Mouse (Mus musculus): ENCODE data around the gene Trem1. TPM values are rescaled to one million over a fixed set of nuclear protein-coding genes. Genes with fewer than 3 reads are reported as not detected.
A peak's percentile ranks its signal among the peaks of the same experiment; 100 is the strongest.

Trem1 gene
- polyA plus RNA-seq, 1 experiment from 2014 or later: 0.13 TPM

DNA sequence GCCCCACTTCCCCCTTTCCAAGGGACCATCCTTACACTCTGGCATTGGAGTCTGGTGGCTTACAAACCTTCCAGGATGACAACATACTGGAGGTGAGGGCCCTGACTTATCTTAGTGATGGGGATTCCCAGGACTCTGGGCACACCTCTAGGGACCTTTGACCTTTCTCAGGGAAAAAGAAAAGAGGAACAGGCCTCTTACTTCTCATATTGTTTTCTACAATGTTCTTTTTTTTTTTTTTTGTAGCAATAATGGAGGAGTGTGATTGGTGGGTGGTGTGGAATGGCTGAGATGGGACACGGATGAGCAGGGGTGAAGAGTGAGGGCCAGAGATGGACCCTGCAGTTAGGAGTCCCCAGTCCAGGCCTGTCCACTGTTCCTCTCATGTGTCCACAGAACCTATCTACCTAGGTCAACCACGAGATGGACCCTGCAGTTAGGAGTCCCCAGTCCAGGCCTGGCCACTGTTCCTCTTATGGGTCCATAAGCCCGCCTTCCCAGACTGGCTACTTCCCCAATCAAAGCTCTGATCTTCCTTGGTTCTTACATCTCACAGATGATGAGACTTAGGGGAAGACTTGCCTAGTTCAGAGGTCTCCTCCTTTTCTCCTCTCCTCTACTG lies 31.3 kb downstream of the Trem1 start, which contains the start of gene Treml4:
Treml4 (plus strand) TSS at position 555 of the 622 bp plus-strand sequence.
- Histone ChIP-seq H3K4me1 (ENCODE audit: control insufficient read depth, insufficient read depth, low read length) (no peaks in the 10 kb centered on the region), H3K4me2 (no peak within 1 kb of the TSS), H3K4me3 (ENCODE audit: low read depth, low read length) (no peak within 1 kb of the TSS), H3K27ac (ENCODE audit: low read depth, low read length) (no peak within 1 kb of the TSS), H3K36me3 (ENCODE audit: control insufficient read depth, insufficient read depth, low read length) (no peaks in the 10 kb centered on the region), H3K27me3 (ENCODE audit: control insufficient read depth, insufficient read depth, low read length) (0 out of 2 replicates have a peak, but pooled peaks cover 3% of the 10 kb centered on the region), H3K9ac (ENCODE audit: low read depth, low read length) (no peak within 1 kb of the TSS), H3K9me3 (replicated peaks; ENCODE audit: control insufficient read depth, low read length) (peaks cover 3% of the 10 kb centered on the region; the same call in 1 of the 2 replicates)
- ATAC-seq (replicated peaks; ENCODE audit: insufficient number of reproducible peaks, low FRiP score, low TSS enrichment): no peak
- WGBS (ENCODE audit: insufficient replicate concordance): 76% methylated on average over 3 of the region's 3 CpGs

GRCm38 (mm10) chr17:48264662-48265061 lies 32.1 kb downstream of the Trem1 start:
- Histone ChIP-seq H3K9me3 (replicated peaks; ENCODE audit: control insufficient read depth, low read length) (no peaks in the 10 kb centered on the region), H3K4me1 (ENCODE audit: control insufficient read depth, insufficient read depth, low read length) (no peaks in the 10 kb centered on the region), H3K36me3 (ENCODE audit: control insufficient read depth, insufficient read depth, low read length) (no peaks in the 10 kb centered on the region), H3K27me3 (ENCODE audit: control insufficient read depth, insufficient read depth, low read length) (0 out of 2 replicates have a peak, but pooled peaks cover 3% of the 10 kb centered on the region), H3K4me3 (ENCODE audit: low read depth, low read length) (no peak overlapping the region), H3K4me2 (no peak overlapping the region), H3K9ac (ENCODE audit: low read depth, low read length) (no peak overlapping the region), H3K27ac (ENCODE audit: low read depth, low read length) (no peak overlapping the region)
- ATAC-seq (replicated peaks; ENCODE audit: insufficient number of reproducible peaks, low FRiP score, low TSS enrichment): no peak
- 83% methylated on average over 7 of the region's 7 CpGs for WGBS (ENCODE audit: insufficient replicate concordance)

GRCm38 (mm10) chr17:48266138-48266537 lies 33.6 kb downstream of the Trem1 start:
- no peak for ATAC-seq (replicated peaks; ENCODE audit: insufficient number of reproducible peaks, low FRiP score, low TSS enrichment)
- Histone ChIP-seq H3K9me3 (replicated peaks; ENCODE audit: control insufficient read depth, low read length) (no peaks in the 10 kb centered on the region), H3K4me1 (ENCODE audit: control insufficient read depth, insufficient read depth, low read length) (no peaks in the 10 kb centered on the region), H3K9ac (ENCODE audit: low read depth, low read length) (no peak overlapping the region), H3K4me2 (no peak overlapping the region), H3K36me3 (ENCODE audit: control insufficient read depth, insufficient read depth, low read length) (no peaks in the 10 kb centered on the region), H3K27me3 (ENCODE audit: control insufficient read depth, insufficient read depth, low read length) (0 out of 2 replicates have a peak, but pooled peaks cover 3% of the 10 kb centered on the region), H3K27ac (ENCODE audit: low read depth, low read length) (no peak overlapping the region), H3K4me3 (ENCODE audit: low read depth, low read length) (no peak overlapping the region)
- WGBS (ENCODE audit: insufficient replicate concordance): 51% methylated on average over 2 of the region's 2 CpGs

DNA sequence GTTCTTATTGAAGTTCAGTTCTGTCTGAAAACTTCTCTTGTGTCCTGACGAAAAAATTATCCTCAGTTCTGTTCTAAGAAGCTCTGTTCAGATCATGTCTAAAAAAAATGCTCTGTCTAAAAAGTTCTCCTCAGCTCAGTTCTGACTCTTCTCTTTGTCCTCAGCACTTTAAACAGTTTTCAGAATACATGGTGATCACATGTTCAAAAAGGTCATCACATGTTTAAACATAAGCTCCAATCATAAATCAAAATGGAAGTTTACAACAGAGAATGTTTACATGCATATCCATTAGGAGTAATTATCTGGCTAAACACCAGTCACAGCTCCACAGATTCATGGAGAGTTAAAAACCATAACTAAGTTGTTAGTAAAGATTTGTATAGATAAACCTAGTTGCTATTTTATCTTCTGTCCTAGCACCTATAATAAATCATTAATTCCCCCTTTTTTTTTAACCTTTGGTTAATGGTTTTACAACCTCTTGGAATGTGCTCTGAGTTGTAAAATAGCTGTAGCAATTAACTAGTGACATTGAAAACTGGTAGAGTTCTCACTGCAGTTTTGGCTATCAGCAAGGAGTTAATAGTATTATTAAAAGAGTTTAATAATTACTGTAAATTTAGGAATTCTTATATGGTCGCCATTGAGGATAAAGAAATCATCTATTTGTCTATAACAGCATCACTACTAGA lies 34.2 kb downstream of the Trem1 start:
- Histone ChIP-seq H3K4me3 (ENCODE audit: low read depth, low read length) (no peak overlapping the region), H3K27ac (ENCODE audit: low read depth, low read length) (no peak overlapping the region), H3K9me3 (replicated peaks; ENCODE audit: control insufficient read depth, low read length) (no peaks in the 10 kb centered on the region), H3K27me3 (ENCODE audit: control insufficient read depth, insufficient read depth, low read length) (0 out of 2 replicates have a peak, but pooled peaks cover 3% of the 10 kb centered on the region), H3K9ac (ENCODE audit: low read depth, low read length) (no peak overlapping the region), H3K4me1 (ENCODE audit: control insufficient read depth, insufficient read depth, low read length) (no peaks in the 10 kb centered on the region), H3K4me2 (no peak overlapping the region), H3K36me3 (ENCODE audit: control insufficient read depth, insufficient read depth, low read length) (no peaks in the 10 kb centered on the region)
- 56% methylated on average over 2 of the region's 2 CpGs for WGBS (ENCODE audit: insufficient replicate concordance)
- ATAC-seq (replicated peaks; ENCODE audit: insufficient number of reproducible peaks, low FRiP score, low TSS enrichment): no peak

DNA sequence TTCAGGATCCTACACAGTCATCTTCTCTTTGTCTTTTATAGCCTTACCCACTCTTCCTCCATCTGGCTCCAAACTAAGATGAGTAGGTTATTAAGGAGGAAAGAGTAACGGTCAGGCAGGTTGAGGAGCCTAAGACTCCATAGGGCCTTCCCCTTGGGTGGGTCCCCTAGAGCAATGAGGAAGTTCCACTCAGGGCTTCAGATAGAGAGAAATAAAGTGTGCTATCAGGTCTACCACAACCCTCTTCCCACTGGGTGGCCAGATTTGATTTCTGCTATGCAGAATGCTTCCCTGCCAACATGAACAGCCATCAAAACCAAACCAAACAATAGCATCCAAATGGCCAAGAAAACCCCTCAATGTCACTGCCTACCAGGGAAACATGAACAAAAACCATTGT lies 35.0 kb downstream of the Trem1 start:
- H3K27me3 ChIP-seq (ENCODE audit: control insufficient read depth, insufficient read depth, low read length): 0 out of 2 replicates have a peak, but pooled peaks cover 3% of the 10 kb centered on the region
- no peaks in the 10 kb centered on the region for H3K9me3 ChIP-seq (replicated peaks; ENCODE audit: control insufficient read depth, low read length)
- no peak overlapping the region for H3K27ac ChIP-seq (ENCODE audit: low read depth, low read length)
- no peaks in the 10 kb centered on the region for H3K36me3 ChIP-seq (ENCODE audit: control insufficient read depth, insufficient read depth, low read length)
- H3K4me2 ChIP-seq: no peak overlapping the region
- no peak overlapping the region for H3K4me3 ChIP-seq (ENCODE audit: low read depth, low read length)
- WGBS (ENCODE audit: insufficient replicate concordance): 86% methylated on average over 1 of the region's 1 CpGs
- ATAC-seq (replicated peaks; ENCODE audit: insufficient number of reproducible peaks, low FRiP score, low TSS enrichment): no peak
- no peak overlapping the region for H3K9ac ChIP-seq (ENCODE audit: low read depth, low read length)
- H3K4me1 ChIP-seq (ENCODE audit: control insufficient read depth, insufficient read depth, low read length): no peaks in the 10 kb centered on the region

- no peak overlapping the region for H3K4me3 ChIP-seq (ENCODE audit: low read depth, low read length)
- H3K4me1 ChIP-seq (ENCODE audit: control insufficient read depth, insufficient read depth, low read length): no peaks in the 10 kb centered on the region
- ATAC-seq (replicated peaks; ENCODE audit: insufficient number of reproducible peaks, low FRiP score, low TSS enrichment): no peak
- no peak overlapping the region for H3K27ac ChIP-seq (ENCODE audit: low read depth, low read length)
- H3K9ac ChIP-seq (ENCODE audit: low read depth, low read length): no peak overlapping the region
- H3K4me2 ChIP-seq: no peak overlapping the region
- no peaks in the 10 kb centered on the region for H3K36me3 ChIP-seq (ENCODE audit: control insufficient read depth, insufficient read depth, low read length)
- no peaks in the 10 kb centered on the region for H3K9me3 ChIP-seq (replicated peaks; ENCODE audit: control insufficient read depth, low read length)
- H3K27me3 ChIP-seq (ENCODE audit: control insufficient read depth, insufficient read depth, low read length): 0 out of 2 replicates have a peak, but pooled peaks cover 3% of the 10 kb centered on the region
These were observed 35.7 kb downstream of the Trem1 start for GRCm38 (mm10) chr17:48268276-48268675.

GRCm38 (mm10) chr17:48269833-48270232 lies 37.3 kb downstream of the Trem1 start:
- Histone ChIP-seq H3K27ac (ENCODE audit: low read depth, low read length) (no peak overlapping the region), H3K36me3 (ENCODE audit: control insufficient read depth, insufficient read depth, low read length) (no peaks in the 10 kb centered on the region), H3K9ac (ENCODE audit: low read depth, low read length) (no peak overlapping the region), H3K9me3 (replicated peaks; ENCODE audit: control insufficient read depth, low read length) (no peaks in the 10 kb centered on the region), H3K4me2 (no peak overlapping the region), H3K4me3 (ENCODE audit: low read depth, low read length) (no peak overlapping the region), H3K4me1 (ENCODE audit: control insufficient read depth, insufficient read depth, low read length) (no peaks in the 10 kb centered on the region), H3K27me3 (ENCODE audit: control insufficient read depth, insufficient read depth, low read length) (0 out of 2 replicates have a peak, but pooled peaks cover 3% of the 10 kb centered on the region)
- WGBS (ENCODE audit: insufficient replicate concordance): 60% methylated on average over 4 of the region's 4 CpGs
- no peak for ATAC-seq (replicated peaks; ENCODE audit: insufficient number of reproducible peaks, low FRiP score, low TSS enrichment)

DNA sequence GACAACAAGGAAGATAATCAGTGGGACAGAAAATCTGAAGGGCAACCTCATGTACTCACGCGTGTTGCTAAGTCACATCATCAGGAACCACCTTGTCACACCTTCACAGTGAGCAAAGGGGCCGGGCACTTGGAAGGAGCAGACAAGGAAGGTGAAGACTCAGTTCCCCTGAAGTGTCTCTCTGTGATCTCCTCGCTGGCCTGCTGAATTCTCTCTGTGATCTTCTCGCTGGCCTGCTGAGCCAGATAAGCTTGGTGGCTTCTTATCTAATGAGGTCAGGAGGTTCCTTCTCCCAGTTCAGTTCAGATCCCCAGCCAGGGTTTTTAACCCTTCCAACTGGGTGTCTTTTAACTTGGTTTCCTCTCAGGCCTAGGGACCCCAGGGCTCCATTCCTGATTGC lies 39.6 kb downstream of the Trem1 start:
- Histone ChIP-seq H3K4me1 (ENCODE audit: control insufficient read depth, insufficient read depth, low read length) (no peaks in the 10 kb centered on the region), H3K27me3 (ENCODE audit: control insufficient read depth, insufficient read depth, low read length) (0 out of 2 replicates have a peak, but pooled peaks cover 3% of the 10 kb centered on the region), H3K4me3 (ENCODE audit: low read depth, low read length) (0 out of 2 replicates have a peak overlapping the region, but pooled peaks have one; percentile 19), H3K36me3 (ENCODE audit: control insufficient read depth, insufficient read depth, low read length) (no peaks in the 10 kb centered on the region), H3K4me2 (peak overlapping the region; percentile 40), H3K27ac (ENCODE audit: low read depth, low read length) (peak overlapping the region; percentile 82), H3K9me3 (replicated peaks; ENCODE audit: control insufficient read depth, low read length) (no peaks in the 10 kb centered on the region), H3K9ac (ENCODE audit: low read depth, low read length) (no peak overlapping the region)
- ATAC-seq (replicated peaks; ENCODE audit: insufficient number of reproducible peaks, low FRiP score, low TSS enrichment): peak; percentile 78
- WGBS (ENCODE audit: insufficient replicate concordance): 44% methylated on average over 5 of the region's 5 CpGs
